Mouse (Mus musculus): ENCODE data around the gene Wasf3.

DNA sequence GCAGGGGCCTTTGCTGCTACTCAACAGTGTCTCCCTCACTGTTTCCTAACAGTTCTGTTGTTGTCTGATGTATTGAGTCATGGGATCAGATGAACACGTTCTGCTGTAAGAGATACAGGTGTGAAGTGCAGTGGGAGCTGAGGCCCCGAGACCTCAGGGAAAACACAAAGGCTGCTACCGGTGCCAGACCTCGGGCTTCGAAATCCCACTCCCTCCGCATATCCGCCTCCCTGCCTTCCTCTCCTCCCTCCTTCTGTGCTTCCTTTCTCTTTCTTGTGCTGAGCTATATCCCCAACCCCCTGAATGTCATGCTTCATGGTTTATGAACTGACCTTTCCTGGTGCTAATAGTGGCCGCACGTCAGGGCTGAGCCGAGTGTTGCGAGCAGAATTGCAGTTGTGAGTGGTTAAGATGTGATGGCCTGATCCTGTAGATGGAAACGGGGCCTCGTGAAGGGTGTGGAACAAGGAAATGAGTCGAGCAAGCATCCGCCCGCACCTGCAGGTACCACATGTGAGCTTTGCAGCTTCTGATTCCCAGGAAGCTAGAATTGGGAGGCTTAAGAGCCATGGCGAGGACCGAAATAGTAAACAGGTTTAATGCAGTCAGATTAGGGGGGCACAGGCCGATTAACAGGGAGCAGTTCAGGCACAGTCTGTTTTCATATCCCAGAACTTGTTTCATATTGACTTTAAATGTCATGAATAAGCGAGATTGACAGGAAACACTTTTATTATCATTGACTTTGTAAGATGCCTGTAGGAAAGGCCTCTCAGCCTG lies 31.7 kb downstream of the Wasf3 start:
- no peak for TF ChIP-seq CTCF (IDR thresholded peaks at IDR 0.05; ENCODE audit: low read depth, low read length)
- TF ChIP-seq POLR2A (IDR thresholded peaks at IDR 0.05; ENCODE audit: insufficient read depth, low read length), result no peak
- TF ChIP-seq EP300 (IDR thresholded peaks at IDR 0.05; ENCODE audit: insufficient read depth, low read depth, low read length), result no peak
